Mouse (Mus musculus) liver, embryonic 14.5 days (tissue): ENCODE measurements around the gene Mrpl45. TPM values are rescaled to one million over a fixed set of nuclear protein-coding genes. Genes with fewer than 3 reads are reported as not detected.

Source experiments
- ATAC-seq: fragments of 200-750 bp; cut with Nextera tagmentation; 2 replicates; pipeline ENCODE4 v1.8.0; 2017; ENCODE audit warnings: moderate number of reproducible peaks, mild to moderate bottlenecking, moderate library complexity; ENCODE audit not compliant: insufficient read depth
- DNase-seq, 3 experiments: peaks; one replicate each; pipeline ENCODE4 v3.0.0-alpha.2; 2012 to 2013; ENCODE audit warnings: low read depth in 3 of 3, low spot score in 3 of 3
- H3K27ac ChIP-seq: fragments of 300-500 bp; sonication (generic); 2 replicates; pipeline ENCODE4 v1.5.1; 2014; ENCODE audit warnings: moderate library complexity, mild to moderate bottlenecking, control low read depth, inconsistent platforms
- H3K27me3 ChIP-seq: fragments of 300-500 bp; sonication (generic); 2 replicates; pipeline ENCODE4 v1.6.1; 2014; ENCODE audit warnings: mild to moderate bottlenecking, low read length, moderate library complexity; ENCODE audit not compliant: control insufficient read depth, insufficient read depth
- H3K36me3 ChIP-seq: fragments of 300-500 bp; sonication (generic); replicated peaks from 2 replicates; pipeline ENCODE4 v1.6.1; 2014; ENCODE audit warnings: low read depth; ENCODE audit not compliant: control insufficient read depth, insufficient read depth
- H3K4me1 ChIP-seq, 2 experiments: fragments of 200-500 bp in 1 of 2; fragments of 300-500 bp in 1 of 2; sonication (generic) in 1 of 2; replicated peaks; 2 replicates each; pipeline ENCODE4 v1.6.1; 2012 to 2014; ENCODE audit warnings: antibody characterized with exemption in 1 of 2, inconsistent platforms in 1 of 2, low read length in 1 of 2; ENCODE audit not compliant: control insufficient read depth in 2 of 2, insufficient read depth in 2 of 2
- H3K4me2 ChIP-seq: fragments of 300-500 bp; sonication (generic); 2 replicates; pipeline ENCODE4 v1.6.1; 2014; ENCODE audit warnings: low read depth, mild to moderate bottlenecking, control low read depth, moderate library complexity
- H3K4me3 ChIP-seq, 2 experiments: fragments of 200-500 bp in 1 of 2; fragments of 300-500 bp in 1 of 2; sonication (generic) in 1 of 2; 2 replicates each; pipeline ENCODE4 v1.5.1; 2012 to 2014; ENCODE audit warnings: low read depth in 2 of 2, low read length in 2 of 2, mild to moderate bottlenecking in 2 of 2, control low read depth in 1 of 2, inconsistent platforms in 1 of 2, moderate library complexity in 1 of 2; ENCODE audit not compliant: insufficient read depth in 1 of 2
- H3K9ac ChIP-seq: fragments of 300-500 bp; sonication (generic); replicated peaks from 2 replicates; pipeline ENCODE4 v1.6.1; 2014; ENCODE audit warnings: mild to moderate bottlenecking, control low read depth, moderate library complexity
- H3K9me3 ChIP-seq: fragments of 300-500 bp; sonication (generic); 2 replicates; pipeline ENCODE4 v1.6.1; 2016; ENCODE audit warnings: low read length, mixed read lengths; ENCODE audit not compliant: control insufficient read depth
- CTCF ChIP-seq: IDR thresholded peaks from 2 replicates; pipeline ENCODE4 v1.5.1; 2016; ENCODE audit warnings: antibody characterized with exemption, low read depth, control low read depth
- EP300 ChIP-seq: IDR thresholded peaks from 2 replicates; pipeline ENCODE4 v1.6.1; 2016; ENCODE audit warnings: antibody characterized with exemption, low read depth
- WGBS: fragments of 180-500 bp; shearing (Covaris S2); extraction: QIAGEN DNeasy Blood & Tissue Kit; methylation state at CpG from one replicate; pipeline ENCODE4 v1.1.7; 2014; ENCODE audit not compliant: insufficient replicate concordance; 5-methylcytosine and 5-hydroxymethylcytosine counted together
- polyA plus RNA-seq, 2 experiments: library from polyadenylated mRNA; depleted of rRNA in 1 of 2; stranded (reverse) in 1 of 2; unstranded in 1 of 2; fragments of >200 nt; fragmentation: Nextera tagmentation in 1 of 2; extraction: Ambion mirVana in 1 of 2; gene quantifications; 2 replicates each; pipeline versions ENCODE4 v1.2.1 to v1.2.3; 2012 to 2014

Gene Mrpl45
- polyA plus RNA-seq, 2 experiments = 13.1 to 22.8 TPM

DNA sequence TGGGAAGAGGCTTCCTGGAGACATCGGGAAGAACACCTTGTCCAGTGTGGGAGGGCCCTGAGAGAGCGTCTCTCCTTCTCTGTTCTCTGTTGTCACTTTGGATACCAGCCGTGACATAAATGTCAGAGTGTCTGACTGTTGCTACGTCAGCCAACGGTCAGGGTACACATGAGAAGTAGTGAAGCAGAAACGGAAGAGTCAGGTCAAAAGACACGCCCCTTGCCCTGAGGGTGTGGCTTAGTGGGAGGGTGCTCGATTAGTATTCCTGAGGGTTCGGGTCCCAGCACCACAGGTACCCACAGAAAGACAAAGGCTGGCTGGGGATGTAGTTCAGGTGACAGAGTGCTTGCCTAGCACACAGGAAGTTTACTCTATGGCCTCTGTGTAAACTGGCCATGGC, 17.5 kb downstream of the Mrpl45 start:
- H3K4me2 ChIP-seq = no peak overlapping the region
- H3K9ac ChIP-seq = no peak overlapping the region
- no peak overlapping the region for H3K4me3 ChIP-seq
- no peak for DNase-seq
- 35% methylated on average over 9 of the region's 9 CpGs for WGBS
- peaks cover 0 to 5% of the 10 kb centered on the region in 2 experiments; a peak in 1 of 4 replicates for H3K4me1 ChIP-seq
- no peak for ATAC-seq
- TF ChIP-seq EP300 = no peak
- no peak for TF ChIP-seq CTCF
- H3K9me3 ChIP-seq = no peaks in the 10 kb centered on the region
- peaks cover 15% of the 10 kb centered on the region; the same call in 1 of the 2 replicates for H3K27me3 ChIP-seq
- H3K36me3 ChIP-seq = peaks cover 6% of the 10 kb centered on the region
- no peak overlapping the region for H3K27ac ChIP-seq

DNA sequence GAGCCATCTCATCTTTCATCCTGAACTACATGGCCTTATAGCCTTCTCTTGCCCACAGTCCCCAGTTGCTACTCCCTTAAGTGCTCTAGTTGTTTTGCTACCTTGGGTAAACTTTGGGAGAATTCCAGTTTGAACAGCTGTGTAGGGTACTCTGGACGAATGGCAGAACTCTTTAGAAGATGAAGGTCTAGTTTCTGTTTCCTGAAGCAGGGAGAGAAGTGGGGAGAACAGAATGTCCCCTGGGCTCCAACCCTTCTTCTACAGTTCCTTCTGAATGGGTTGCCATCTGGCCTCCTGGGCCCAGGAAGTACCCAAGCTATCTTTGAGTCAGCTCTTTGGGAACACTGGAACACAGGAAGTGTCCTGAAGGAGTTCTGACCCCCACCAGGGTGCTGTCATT, 18.4 kb downstream of the Mrpl45 start:
- Histone ChIP-seq H3K4me3 (no peak overlapping the region), H3K9me3 (no peaks in the 10 kb centered on the region), H3K4me2 (no peak overlapping the region), H3K27ac (no peak overlapping the region), H3K9ac (no peak overlapping the region), H3K36me3 (peaks cover under 1% of the 10 kb centered on the region; the same call in 1 of the 2 replicates), H3K4me1 (peaks cover 0 to 5% of the 10 kb centered on the region in 2 experiments; a peak in 1 of 4 replicates), H3K27me3 (peaks cover 17% of the 10 kb centered on the region; the same call in 1 of the 2 replicates)
- ATAC-seq (no peak), DNase-seq (no peak)
- 44% methylated on average over 1 of the region's 1 CpGs for WGBS
- TF ChIP-seq EP300 (no peak), CTCF (no peak)

DNA sequence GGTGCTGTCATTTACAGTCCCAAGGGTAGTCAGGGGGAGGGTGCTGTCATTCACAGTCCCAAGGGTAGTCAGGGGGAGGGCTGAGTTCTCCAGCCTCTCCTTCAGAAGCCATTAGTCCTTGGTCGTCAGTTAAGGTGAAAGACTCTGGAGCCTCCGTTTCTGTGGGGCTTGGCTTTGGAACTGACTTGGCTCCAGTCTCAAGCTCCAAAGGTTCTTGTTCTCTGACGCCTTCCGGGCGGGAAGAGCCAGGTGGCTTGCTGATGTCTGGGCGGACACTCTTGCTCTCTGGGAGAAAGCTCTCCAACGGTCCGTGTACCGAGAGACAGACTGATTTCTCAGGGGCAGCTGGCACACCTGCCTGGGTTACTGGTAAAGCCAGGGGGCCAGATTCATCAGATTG, 18.9 kb downstream of the Mrpl45 start:
- ATAC-seq = no peak
- no peak overlapping the region for H3K4me2 ChIP-seq
- H3K4me1 ChIP-seq = peaks cover 0 to 5% of the 10 kb centered on the region in 2 experiments; a peak in 1 of 4 replicates
- H3K4me3 ChIP-seq = no peak overlapping the region
- TF ChIP-seq EP300 (no peak), CTCF (no peak)
- H3K36me3 ChIP-seq = no peaks in the 10 kb centered on the region; the same call in 1 of the 2 replicates
- peaks cover 18% of the 10 kb centered on the region; the same call in 1 of the 2 replicates for H3K27me3 ChIP-seq
- no peak overlapping the region for H3K9ac ChIP-seq
- H3K9me3 ChIP-seq = no peaks in the 10 kb centered on the region
- no peak overlapping the region for H3K27ac ChIP-seq
- WGBS = 73% methylated on average over 9 of the region's 9 CpGs
- no peak for DNase-seq

DNA sequence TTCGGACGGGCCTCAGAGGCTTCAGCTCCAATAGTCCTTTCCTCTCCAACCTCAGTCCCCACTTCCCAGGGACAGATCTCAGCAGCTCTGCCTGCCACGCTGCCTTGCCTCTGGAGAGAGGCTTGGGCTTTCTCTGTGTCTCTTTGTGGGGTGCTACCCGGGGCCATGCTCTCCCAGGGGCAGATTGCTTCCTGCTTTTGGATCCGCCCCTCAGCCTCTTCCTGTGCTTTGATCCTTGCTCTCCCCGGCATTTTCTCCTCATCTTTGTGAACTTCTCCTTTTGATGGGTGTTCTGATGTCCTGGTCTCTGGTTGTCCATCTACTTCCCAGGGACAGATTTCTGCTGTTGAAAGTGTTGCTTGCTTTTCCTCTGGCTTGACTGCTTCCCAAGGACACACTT, 20.7 kb downstream of the Mrpl45 start:
- H3K9ac ChIP-seq = no peak overlapping the region
- ATAC-seq = no peak
- peaks cover 0 to 5% of the 10 kb centered on the region in 2 experiments; a peak in 1 of 4 replicates for H3K4me1 ChIP-seq
- no peak overlapping the region for H3K27ac ChIP-seq
- H3K4me2 ChIP-seq = no peak overlapping the region
- H3K27me3 ChIP-seq = peaks cover 18% of the 10 kb centered on the region; the same call in 1 of the 2 replicates
- DNase-seq = no peak
- no peaks in the 10 kb centered on the region for H3K9me3 ChIP-seq
- no peaks in the 10 kb centered on the region for H3K36me3 ChIP-seq
- TF ChIP-seq EP300 (no peak), CTCF (no peak)
- H3K4me3 ChIP-seq = no peak overlapping the region
- 24% methylated on average over 6 of the region's 6 CpGs for whole genome bisulfite sequencing

DNA sequence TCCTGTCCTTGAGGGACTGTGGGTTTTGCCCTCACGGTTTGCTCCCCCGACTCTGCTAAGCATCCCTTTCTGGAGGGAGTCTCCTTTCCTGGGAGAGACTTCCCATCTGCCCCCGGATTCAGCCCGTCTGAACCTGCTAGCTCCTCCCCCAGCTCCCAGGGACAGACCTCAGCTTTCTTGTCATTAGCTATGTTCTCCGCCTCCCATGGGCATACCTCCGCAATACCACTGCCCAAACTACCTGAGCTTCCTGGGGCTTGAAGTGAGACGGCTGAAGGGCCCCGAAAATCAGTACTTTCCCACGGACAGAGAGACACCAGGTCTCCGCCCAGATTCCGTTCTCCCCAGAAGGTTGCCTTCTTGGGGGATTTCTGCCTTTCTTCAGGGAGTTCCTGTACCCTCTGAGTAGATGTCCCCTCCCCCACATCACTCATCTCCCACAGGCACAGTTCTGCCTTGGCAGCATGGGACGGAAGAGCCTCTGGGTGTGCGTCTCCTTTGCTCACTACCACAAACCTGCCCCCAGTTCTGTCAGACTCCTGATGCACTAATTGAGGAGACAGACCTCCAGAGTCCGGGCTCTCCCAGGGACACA, 21.3 kb downstream of the Mrpl45 start:
- ATAC-seq (no peak), DNase-seq (no peak)
- H3K9ac ChIP-seq = no peak overlapping the region
- no peaks in the 10 kb centered on the region for H3K9me3 ChIP-seq
- WGBS = 47% methylated on average over 14 of the region's 14 CpGs
- H3K4me1 ChIP-seq = peaks cover 0 to 5% of the 10 kb centered on the region in 2 experiments; a peak in 1 of 4 replicates
- H3K36me3 ChIP-seq = no peaks in the 10 kb centered on the region
- H3K27me3 ChIP-seq = peaks cover 18% of the 10 kb centered on the region; the same call in 1 of the 2 replicates
- no peak overlapping the region for H3K27ac ChIP-seq
- TF ChIP-seq CTCF (no peak), EP300 (no peak)
- no peak overlapping the region for H3K4me2 ChIP-seq
- no peak overlapping the region for H3K4me3 ChIP-seq
